Mouse (Mus musculus): ENCODE results near the gene Arhgef12. TPM values are rescaled to one million over a fixed set of nuclear protein-coding genes. Genes with fewer than 3 reads are reported as not detected.

Gene Arhgef12
- total and polyA plus RNA-seq, 3 experiments: 11.8 to 33.5 (median 14.7) TPM

DNA sequence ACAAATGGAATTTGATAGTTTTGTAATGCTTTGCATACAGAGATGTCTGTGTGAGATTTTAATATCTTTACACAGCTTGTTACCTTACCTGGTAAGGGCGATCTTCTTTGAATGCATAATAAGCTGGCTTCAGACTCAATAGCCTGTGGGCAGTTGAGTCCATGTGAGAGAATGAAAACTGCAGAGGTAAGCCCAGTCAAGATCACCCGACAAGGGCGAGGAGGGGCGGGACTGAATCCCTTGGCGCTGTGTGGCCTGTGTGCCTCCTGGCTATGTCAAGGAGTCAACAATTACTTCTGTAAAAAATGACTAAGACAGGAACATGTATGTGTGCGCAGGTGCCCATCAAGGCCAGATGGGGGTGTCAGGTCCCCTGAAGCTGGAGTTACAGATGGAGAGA lies 144.5 kb downstream of the Arhgef12 start:
- Histone ChIP-seq H3K36me3 (ENCODE audit: control insufficient read depth in 1 of 2, insufficient read depth in 2 of 2, low read length in 2 of 2) (peaks cover 0 to 2% of the 10 kb centered on the region in 2 experiments; a peak in 1 of 4 replicates), H3K9ac (ENCODE audit: control insufficient read depth, low read depth, low read length, poor library complexity, severe bottlenecking) (no peak overlapping the region), H3K27ac (ENCODE audit: control insufficient read depth, low read depth, low read length) (no peak overlapping the region), H3K79me2 (ENCODE audit: control insufficient read depth, insufficient read depth, low read length, poor library complexity) (no peaks in the 10 kb centered on the region), H3K4me3 (ENCODE audit: control insufficient read depth in 1 of 2, insufficient read depth in 1 of 2, low read depth in 2 of 2, low read length in 2 of 2) (no peak overlapping the region), H3K27me3 (ENCODE audit: control insufficient read depth in 1 of 2, insufficient read depth in 2 of 2, low read length in 2 of 2) (no peaks in the 10 kb centered on the region), H3K4me1 (ENCODE audit: control insufficient read depth in 1 of 2, insufficient read depth in 2 of 2, low read length in 2 of 2) (no peaks in the 10 kb centered on the region), H3K9me3 (replicated peaks; ENCODE audit: insufficient read depth, low read length) (no peaks in the 10 kb centered on the region)
- no peak for TF ChIP-seq RAD21 (IDR thresholded peaks at IDR 0.05; ENCODE audit: low read depth, low read length)
- no peak for TF ChIP-seq RCOR1 (IDR thresholded peaks at IDR 0.05; ENCODE audit: low read depth, low read length)
- TF ChIP-seq MAZ (IDR thresholded peaks at IDR 0.05; ENCODE audit: low read depth, low read length): no peak
- no peak for TF ChIP-seq UBTF (IDR thresholded peaks at IDR 0.05; ENCODE audit: borderline replicate concordance, insufficient read depth, low read depth, low read length)
- TF ChIP-seq ZC3H11A (IDR thresholded peaks at IDR 0.05; ENCODE audit: low read depth, low read length): no peak
- TF ChIP-seq TBP (IDR thresholded peaks at IDR 0.05; ENCODE audit: low read depth, low read length): no peak
- TF ChIP-seq BHLHE40 (IDR thresholded peaks at IDR 0.05; ENCODE audit: borderline replicate concordance, low read depth, low read length): no peak
- no peak for TF ChIP-seq ZKSCAN1 (IDR thresholded peaks at IDR 0.05; ENCODE audit: low read depth, low read length)
- TF ChIP-seq MAX (IDR thresholded peaks at IDR 0.05; ENCODE audit: low read length): no peak
- no peak for TF ChIP-seq POLR2A (IDR thresholded peaks at IDR 0.05; ENCODE audit: control insufficient read depth in 1 of 2, insufficient read depth in 1 of 2, low read depth in 1 of 2, low read length in 2 of 2, poor library complexity in 1 of 2)
- no peak for TF ChIP-seq NRF1 (IDR thresholded peaks at IDR 0.05; ENCODE audit: insufficient read depth, low read depth, low read length, poor library complexity, severe bottlenecking)
- TF ChIP-seq POLR2AphosphoS5 (IDR thresholded peaks at IDR 0.05; ENCODE audit: borderline replicate concordance, low read depth, low read length): no peak
- TF ChIP-seq ETS1 (IDR thresholded peaks at IDR 0.05; ENCODE audit: low read depth, low read length): no peak
- no peak for TF ChIP-seq JUND (IDR thresholded peaks at IDR 0.05; ENCODE audit: low read depth, low read length)
- no peak for TF ChIP-seq MYB (IDR thresholded peaks at IDR 0.05; ENCODE audit: low read depth, low read length)
- DNase-seq (ENCODE audit: low read depth, low spot score): no peak

DNA sequence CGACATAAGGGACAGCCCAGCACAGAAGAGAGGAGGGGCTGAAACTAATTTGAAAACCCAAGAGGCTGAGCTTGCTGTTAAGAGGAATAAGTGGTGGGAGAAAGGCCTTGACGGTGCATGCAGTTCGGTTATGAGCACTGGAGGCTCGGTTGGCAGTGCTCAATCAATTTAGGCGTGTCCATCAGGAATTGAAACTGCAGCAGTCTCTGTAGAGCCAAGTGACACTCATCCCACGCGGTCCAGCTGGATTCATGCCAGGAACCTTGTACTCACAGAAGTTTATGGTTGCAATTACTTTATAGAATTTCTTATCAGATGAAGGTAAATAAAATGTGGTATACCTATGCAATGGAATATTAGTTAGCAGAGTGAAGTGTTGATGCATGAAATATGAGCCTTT lies 148.6 kb downstream of the Arhgef12 start:
- H3K36me3 ChIP-seq (ENCODE audit: control insufficient read depth in 1 of 2, insufficient read depth in 2 of 2, low read length in 2 of 2): no peaks in the 10 kb centered on the region
- H3K4me1 ChIP-seq (ENCODE audit: control insufficient read depth in 1 of 2, insufficient read depth in 2 of 2, low read length in 2 of 2): no peaks in the 10 kb centered on the region
- no peak overlapping the region for H3K9ac ChIP-seq (ENCODE audit: control insufficient read depth, low read depth, low read length, poor library complexity, severe bottlenecking)
- no peak overlapping the region for H3K27ac ChIP-seq (ENCODE audit: control insufficient read depth, low read depth, low read length)
- TF ChIP-seq USF1 (IDR thresholded peaks at IDR 0.05; ENCODE audit: low read depth, low read length): no peak
- TF ChIP-seq POLR2AphosphoS5 (IDR thresholded peaks at IDR 0.05; ENCODE audit: borderline replicate concordance, low read depth, low read length): no peak
- no peak for TF ChIP-seq RCOR1 (IDR thresholded peaks at IDR 0.05; ENCODE audit: low read depth, low read length)
- TF ChIP-seq GATA1 (IDR thresholded peaks at IDR 0.05; ENCODE audit: low read depth, low read length): no peak
- no peak for TF ChIP-seq JUND (IDR thresholded peaks at IDR 0.05; ENCODE audit: low read depth, low read length)
- TF ChIP-seq KAT2A (conservative IDR thresholded peaks at IDR 0.05; ENCODE audit: low read depth, low read length): no peak
- TF ChIP-seq MAX (IDR thresholded peaks at IDR 0.05; ENCODE audit: low read length): no peak
- TF ChIP-seq TBP (IDR thresholded peaks at IDR 0.05; ENCODE audit: low read depth, low read length): no peak
- TF ChIP-seq BHLHE40 (IDR thresholded peaks at IDR 0.05; ENCODE audit: borderline replicate concordance, low read depth, low read length): no peak
- no peak for TF ChIP-seq POLR2AphosphoS2 (IDR thresholded peaks at IDR 0.05; ENCODE audit: low read length)
- TF ChIP-seq NRF1 (IDR thresholded peaks at IDR 0.05; ENCODE audit: insufficient read depth, low read depth, low read length, poor library complexity, severe bottlenecking): no peak
- no peaks in the 10 kb centered on the region for H3K9me3 ChIP-seq (replicated peaks; ENCODE audit: insufficient read depth, low read length)
- no peaks in the 10 kb centered on the region for H3K79me2 ChIP-seq (ENCODE audit: control insufficient read depth, insufficient read depth, low read length, poor library complexity)
- no peak for DNase-seq (ENCODE audit: low read depth, low spot score)
- H3K4me3 ChIP-seq (ENCODE audit: control insufficient read depth in 1 of 2, insufficient read depth in 1 of 2, low read depth in 2 of 2, low read length in 2 of 2): no peak overlapping the region
- no peaks in the 10 kb centered on the region for H3K27me3 ChIP-seq (ENCODE audit: control insufficient read depth in 1 of 2, insufficient read depth in 2 of 2, low read length in 2 of 2)

All from MEL (cell line).